Mouse (Mus musculus) ES-E14 (cell line): ENCODE data around the gene Trpm2. TPM values are rescaled to one million over a fixed set of nuclear protein-coding genes. Genes with fewer than 3 reads are reported as not detected.
A peak's percentile ranks its signal among the peaks of the same experiment; 100 is the strongest.

ENCODE experiments used
- DNase-seq: peaks from one replicate; pipeline ENCODE4 v3.0.0-alpha.2; 2013; ENCODE audit warnings: low read depth, low spot score
- H3K27ac ChIP-seq: 2 replicates; pipeline ENCODE4 v1.5.1; 2012; ENCODE audit warnings: low read depth, mild to moderate bottlenecking, low read length, moderate library complexity, mixed read lengths; ENCODE audit not compliant: poor library complexity, insufficient read depth, severe bottlenecking
- H3K36me3 ChIP-seq: 2 replicates; pipeline ENCODE4 v1.6.1; 2012; ENCODE audit warnings: mild to moderate bottlenecking, low read length, moderate library complexity, mixed read lengths; ENCODE audit not compliant: control insufficient read depth, poor library complexity, insufficient read depth, severe bottlenecking
- H3K4me1 ChIP-seq, 2 experiments: fragments of 150-350 bp in 1 of 2; sonication (generic) in 1 of 2; 2 replicates each; pipeline ENCODE4 v1.6.1; 2012; ENCODE audit warnings: low read length in 2 of 2, mild to moderate bottlenecking in 1 of 2, mixed read lengths in 1 of 2; ENCODE audit not compliant: control insufficient read depth in 2 of 2, insufficient read depth in 2 of 2, poor library complexity in 1 of 2
- H3K4me3 ChIP-seq, 2 experiments: fragments of 150-350 bp in 1 of 2; sonication (generic) in 1 of 2; 2 replicates each; pipeline ENCODE4 v1.5.1; 2012; ENCODE audit warnings: low read length in 2 of 2, low read depth in 1 of 2, mild to moderate bottlenecking in 1 of 2, mixed read lengths in 1 of 2; ENCODE audit not compliant: insufficient read depth in 1 of 2, poor library complexity in 1 of 2, severe bottlenecking in 1 of 2
- H3K9ac ChIP-seq: 2 replicates; pipeline ENCODE4 v1.6.1; 2012; ENCODE audit warnings: low read depth, mild to moderate bottlenecking, low read length, mixed read lengths; ENCODE audit not compliant: poor library complexity, insufficient read depth, severe bottlenecking
- H3K9me3 ChIP-seq: fragments of 150-350 bp; sonication (generic); 2 replicates; pipeline ENCODE4 v1.6.1; 2012; ENCODE audit warnings: low read depth, mild to moderate bottlenecking, low read length; ENCODE audit not compliant: control insufficient read depth, insufficient read depth
- CHD2 ChIP-seq: IDR thresholded peaks from 2 replicates; pipeline ENCODE4 v1.6.1; 2014; ENCODE audit warnings: mild to moderate bottlenecking, low read depth, low read length, inconsistent platforms
- HCFC1 ChIP-seq: IDR thresholded peaks from 2 replicates; pipeline ENCODE4 v1.6.1; 2012; ENCODE audit warnings: low read length, inconsistent platforms, borderline replicate concordance; ENCODE audit not compliant: insufficient read depth
- MAFK ChIP-seq: IDR thresholded peaks from 2 replicates; pipeline ENCODE4 v1.6.1; 2014; ENCODE audit warnings: mild to moderate bottlenecking, low read depth, low read length, inconsistent platforms; ENCODE audit not compliant: insufficient read depth
- ZC3H11A ChIP-seq: IDR thresholded peaks from 2 replicates; pipeline ENCODE4 v1.6.1; 2012; ENCODE audit warnings: low read depth, mild to moderate bottlenecking, inconsistent platforms, low read length, borderline replicate concordance
- ZNF384 ChIP-seq: IDR thresholded peaks from 2 replicates; pipeline ENCODE4 v1.6.1; 2012; ENCODE audit warnings: low read depth, low read length, inconsistent platforms
- in situ Hi-C, 2 experiments: fragments of 600-800 bp; cut with MboI; formaldehyde crosslinking; loops; one replicate each; pipeline ENCODE4 v1.15.1; 2025; ENCODE audit warnings: low sequenced_read_pairs in 2 of 2, inconsistent platforms in 1 of 2; ENCODE audit not compliant: unreplicated experiment in 2 of 2
- total RNA-seq: library from RNA; depleted of rRNA; stranded (reverse); fragments of 300-350 nt; gene quantifications from 2 replicates; pipeline ENCODE4 v1.2.3, GENCODE M21; 2012

Trpm2 gene
- total RNA-seq, 1 experiment: 0.54 TPM

DNA sequence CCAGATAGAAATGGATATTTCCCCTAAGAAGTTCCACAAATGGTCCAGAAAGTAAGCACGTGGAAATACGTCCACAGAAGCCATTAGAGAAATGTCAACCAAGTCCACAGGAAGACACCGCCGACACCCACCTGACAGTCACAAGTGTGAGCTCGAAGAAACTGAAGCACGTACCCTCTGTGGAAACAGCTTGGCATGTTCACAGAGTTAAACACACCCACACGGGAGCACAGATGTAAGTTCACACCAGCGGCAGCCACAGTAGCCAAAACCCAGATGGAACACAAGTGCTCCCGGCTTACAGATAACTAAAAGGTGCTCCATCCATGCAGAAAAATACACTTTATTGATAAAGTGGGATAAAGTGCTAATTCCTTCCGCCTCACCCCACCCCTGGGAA lies 43.0 kb downstream of the Trpm2 start:
- Histone ChIP-seq H3K9ac (no peak overlapping the region), H3K27ac (no peak overlapping the region), H3K36me3 (no peaks in the 10 kb centered on the region), H3K4me3 (no peak overlapping the region), H3K9me3 (no peaks in the 10 kb centered on the region), H3K4me1 (peaks cover 0 to 3% of the 10 kb centered on the region in 2 experiments; a peak in 1 of 4 replicates)
- TF ChIP-seq CHD2: no peak
- TF ChIP-seq ZNF384: no peak
- in situ Hi-C loops: no loop called here
- DNase-seq: no peak

- in situ Hi-C loops: no loop called here
- Histone ChIP-seq H3K36me3 (no peaks in the 10 kb centered on the region), H3K4me1 (peaks cover 0 to 3% of the 10 kb centered on the region in 2 experiments; a peak in 1 of 4 replicates), H3K9me3 (no peaks in the 10 kb centered on the region), H3K27ac (no peak overlapping the region), H3K9ac (no peak overlapping the region), H3K4me3 (no peak overlapping the region)
- no peak for TF ChIP-seq ZNF384
- no peak for TF ChIP-seq HCFC1
- TF ChIP-seq ZC3H11A: 0 out of 2 replicates have a peak, but pooled peaks have one; percentile 11
- no peak for TF ChIP-seq CHD2
- TF ChIP-seq MAFK: no peak
- peak; percentile 43 for DNase-seq
These were observed 44.2 kb downstream of the Trpm2 start for GRCm38 (mm10) chr10:77926140-77926539.

DNA sequence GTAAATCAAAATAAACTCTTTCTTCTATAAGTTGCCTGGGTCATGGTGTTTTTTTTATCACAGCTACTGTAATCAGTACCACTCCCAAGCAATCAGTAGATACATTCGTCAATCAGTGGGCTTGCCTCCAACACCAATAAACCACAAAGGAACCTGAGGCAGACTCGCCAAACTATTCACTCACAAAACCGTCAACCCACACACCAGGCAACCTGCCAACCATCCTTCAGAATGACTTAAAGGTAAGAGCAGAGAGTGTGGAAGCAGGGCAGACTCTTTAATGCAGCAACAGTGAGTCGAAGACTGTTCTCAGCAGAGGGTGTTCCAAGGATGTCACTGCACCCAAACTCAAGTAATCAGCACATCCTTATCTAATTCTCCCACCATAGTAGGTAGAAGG lies 47.7 kb downstream of the Trpm2 start:
- DNase-seq: no peak
- Histone ChIP-seq H3K27ac (no peak overlapping the region), H3K36me3 (no peaks in the 10 kb centered on the region), H3K4me3 (no peak overlapping the region), H3K4me1 (peaks cover 0 to 3% of the 10 kb centered on the region in 2 experiments; a peak in 1 of 4 replicates), H3K9ac (no peak overlapping the region), H3K9me3 (no peaks in the 10 kb centered on the region)
- in situ Hi-C loops: no loop called here
- TF ChIP-seq ZNF384: no peak
- TF ChIP-seq ZC3H11A: no peak
- TF ChIP-seq MAFK: no peak
- TF ChIP-seq HCFC1: no peak
- TF ChIP-seq CHD2: no peak

DNA sequence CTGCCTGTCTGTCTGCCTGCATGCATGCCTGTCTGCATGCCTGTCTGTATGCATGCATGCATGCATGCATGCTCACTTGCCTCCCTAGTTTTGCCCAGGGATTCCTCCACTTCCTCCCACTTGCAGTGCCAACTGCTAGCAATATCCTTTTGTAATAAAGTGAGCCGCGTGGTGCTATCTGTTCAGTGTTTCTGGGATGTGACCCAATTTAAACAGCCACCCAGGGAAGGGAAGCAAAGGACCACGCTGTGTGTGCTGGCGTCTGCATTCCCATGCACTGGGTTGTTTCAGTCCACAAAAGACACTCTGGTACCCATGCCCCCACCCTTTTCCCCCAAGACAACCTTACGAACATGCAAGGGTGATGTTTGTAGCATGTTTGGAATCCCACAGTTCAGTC lies 49.4 kb downstream of the Trpm2 start:
- Histone ChIP-seq H3K4me3 (no peak overlapping the region), H3K9me3 (no peaks in the 10 kb centered on the region), H3K27ac (no peak overlapping the region), H3K9ac (no peak overlapping the region), H3K36me3 (no peaks in the 10 kb centered on the region), H3K4me1 (peaks cover 0 to 3% of the 10 kb centered on the region in 2 experiments; a peak in 2 of 4 replicates)
- DNase-seq: no peak
- in situ Hi-C loops: no loop called here
- TF ChIP-seq ZNF384 (no peak), ZC3H11A (no peak), HCFC1 (no peak), MAFK (no peak), CHD2 (no peak)

- H3K9ac ChIP-seq: no peak overlapping the region
- TF ChIP-seq HCFC1 (no peak), MAFK (peak; percentile 54), ZC3H11A (no peak), CHD2 (no peak)
- no peak overlapping the region for H3K27ac ChIP-seq
- no peaks in the 10 kb centered on the region; a peak in 1 of 4 replicates for H3K4me1 ChIP-seq
- DNase-seq: peak; percentile 20
- H3K4me3 ChIP-seq: no peak overlapping the region
- in situ Hi-C loops: no loop called here
- no peaks in the 10 kb centered on the region for H3K9me3 ChIP-seq
- no peaks in the 10 kb centered on the region for H3K36me3 ChIP-seq
These were observed 53.6 kb downstream of the Trpm2 start for GRCm38 (mm10) chr10:77916636-77917335.
